Mouse (Mus musculus) small intestine, adult 2 months (tissue): ENCODE results near the gene Tmem200a.

ENCODE experiments used
- CTCF ChIP-seq: fragments of 200-500 bp; IDR thresholded peaks from 2 replicates; pipeline ENCODE4 v1.5.1; 2012; ENCODE audit warnings: low read depth, mild to moderate bottlenecking, control low read depth, inconsistent platforms, low read length, moderate library complexity, mixed read lengths; ENCODE audit not compliant: insufficient replicate concordance, insufficient read length; ENCODE audit errors: extremely low read depth
- POLR2A ChIP-seq: fragments of 200-500 bp; IDR thresholded peaks from 2 replicates; pipeline ENCODE4 v1.6.1; 2012; ENCODE audit warnings: low read depth, mild to moderate bottlenecking, control low read depth, inconsistent platforms, low read length, moderate library complexity

- TF ChIP-seq CTCF = no peak
- TF ChIP-seq POLR2A = no peak
Measured at GRCm38 (mm10) chr10:25931796-25932195, 147.1 kb downstream of the Tmem200a start.
